In genomic region chr1:182518143-182518680, GRCm38 (mm10) we compare ENCODE assay signal across 12 mouse cellular contexts. TPM values are rescaled to one million over a fixed set of nuclear protein-coding genes. Genes with fewer than 3 reads are reported as not detected.
DNase-seq lines count a peak whose midpoint lies in the region; ATAC-seq and TF ChIP-seq lines count a peak whose summit lies in the region.
"Had no signal": no experiment of that assay in that cellular context is flagged by ENCODE, and none has a peak within 500 bp of the region (broad histone marks: within the 10 kb centered on the region; RNA-seq: fewer than 3 reads in every experiment).

No protein-coding gene starts in this region.

- H3K27me3 ChIP-seq in forebrain, embryonic 11.5 days (ENCODE audit: control insufficient read depth, insufficient read depth, low read length) = peaks cover 7% of the 10 kb centered on the region; the same call in 1 of the 2 replicates
- H3K27me3 ChIP-seq in forebrain, postnatal 0 days (ENCODE audit: insufficient read depth, low read length) = no peaks in the 10 kb centered on the region
- H3K27me3 ChIP-seq in kidney, embryonic 14.5 days (ENCODE audit: control insufficient read depth, insufficient read depth, low read length) = no peaks in the 10 kb centered on the region
- H3K27me3 ChIP-seq in neural tube, embryonic 15.5 days (replicated peaks) = peaks cover 9% of the 10 kb centered on the region

- ATAC-seq in forebrain, embryonic 11.5 days (replicated peaks; ENCODE audit: low FRiP score) = no peak
- no peak for ATAC-seq in forebrain, postnatal 0 days
- ATAC-seq in kidney, embryonic 14.5 days (ENCODE audit: low FRiP score, low TSS enrichment) = no peak
- no peak for ATAC-seq in neural tube, embryonic 15.5 days (ENCODE audit: low FRiP score)

- 48% methylated on average over 10 of the region's 10 CpGs for WGBS in forebrain, embryonic 11.5 days
- 57% methylated on average over 10 of the region's 10 CpGs for WGBS in forebrain, postnatal 0 days
- 58% methylated on average over 10 of the region's 10 CpGs for WGBS in kidney, embryonic 14.5 days
- 61% methylated on average over 10 of the region's 10 CpGs for WGBS in neural tube, embryonic 15.5 days

- peaks cover 2% of the 10 kb centered on the region; the same call in 1 of the 2 replicates for H3K4me1 ChIP-seq in forebrain, embryonic 11.5 days (replicated peaks; ENCODE audit: control insufficient read depth, insufficient read depth, low read length)
- H3K4me1 ChIP-seq in forebrain, postnatal 0 days (ENCODE audit: insufficient read depth) = 0 out of 2 replicates have a peak, but pooled peaks cover 11% of the 10 kb centered on the region
- peaks cover 26% of the 10 kb centered on the region for H3K4me1 ChIP-seq in kidney, embryonic 14.5 days (ENCODE audit: control insufficient read depth, insufficient read depth, low read length)
- H3K4me1 ChIP-seq in brown adipose tissue, adult 24 weeks (ENCODE audit: control insufficient read depth, insufficient read depth, insufficient read length, low read length) = peaks cover 40% of the 10 kb centered on the region
- peaks cover 33% of the 10 kb centered on the region for H3K4me1 ChIP-seq in neural tube, embryonic 15.5 days

- TF ChIP-seq CTCF in forebrain, postnatal 0 days (IDR thresholded peaks at IDR 0.05; ENCODE audit: low read depth) = no peak

- no peaks in the 10 kb centered on the region for H3K36me3 ChIP-seq in forebrain, embryonic 11.5 days (ENCODE audit: control insufficient read depth, insufficient read depth, low read length)
- no peaks in the 10 kb centered on the region for H3K36me3 ChIP-seq in forebrain, postnatal 0 days (ENCODE audit: insufficient read depth)
- peaks cover 3% of the 10 kb centered on the region; the same call in 1 of the 2 replicates for H3K36me3 ChIP-seq in kidney, embryonic 14.5 days (ENCODE audit: control insufficient read depth, insufficient read depth, low read length)
- H3K36me3 ChIP-seq in neural tube, embryonic 15.5 days = no peaks in the 10 kb centered on the region; the same call in 1 of the 2 replicates

- no peak overlapping the region for H3K27ac ChIP-seq in forebrain, embryonic 11.5 days (ENCODE audit: low read depth, low read length)
- no peak overlapping the region for H3K27ac ChIP-seq in forebrain, postnatal 0 days (ENCODE audit: low read depth, low read length)
- H3K27ac ChIP-seq in kidney, embryonic 14.5 days (ENCODE audit: low read depth, low read length) = no peak overlapping the region
- H3K27ac ChIP-seq in brown adipose tissue, adult 24 weeks (replicated peaks; ENCODE audit: low read depth, low read length) = peak overlapping the region; percentile 85
- H3K27ac ChIP-seq in neural tube, embryonic 15.5 days (replicated peaks) = no peak overlapping the region

- H3K9me3 ChIP-seq in forebrain, embryonic 11.5 days (ENCODE audit: control insufficient read depth, low read length) = no peaks in the 10 kb centered on the region
- no peaks in the 10 kb centered on the region for H3K9me3 ChIP-seq in forebrain, postnatal 0 days (ENCODE audit: low read length)
- no peaks in the 10 kb centered on the region for H3K9me3 ChIP-seq in kidney, embryonic 14.5 days (ENCODE audit: control insufficient read depth, low read length)
- no peaks in the 10 kb centered on the region for H3K9me3 ChIP-seq in neural tube, embryonic 15.5 days (replicated peaks)

- DNase-seq in forebrain, embryonic 11.5 days (ENCODE audit: low spot score) = peak; percentile 50
- no peak for DNase-seq in forebrain, postnatal 0 days
- DNase-seq in kidney, postnatal 4 days = no peak
- no peak for DNase-seq in spleen, postnatal 36 days (ENCODE audit: low spot score in 2 of 2)
- no peak for DNase-seq in adrenal gland, adult 2 months
- DNase-seq: cerebellum, adult 9-11 months had no signal

- no peak overlapping the region for H3K9ac ChIP-seq in forebrain, embryonic 11.5 days (ENCODE audit: low read length)
- no peak overlapping the region for H3K9ac ChIP-seq in forebrain, postnatal 0 days
- H3K9ac ChIP-seq in kidney, embryonic 14.5 days (ENCODE audit: low read depth, low read length) = no peak overlapping the region
- no peak overlapping the region for H3K9ac ChIP-seq in neural tube, embryonic 15.5 days (replicated peaks)

- no peak overlapping the region for H3K4me2 ChIP-seq in forebrain, embryonic 11.5 days (ENCODE audit: low read depth, low read length, severe bottlenecking)
- no peak overlapping the region for H3K4me2 ChIP-seq in forebrain, postnatal 0 days (ENCODE audit: low read depth)
- peak overlapping the region; percentile 82; the same call in 1 of the 2 replicates for H3K4me2 ChIP-seq in kidney, embryonic 14.5 days (replicated peaks; ENCODE audit: low read depth, low read length)
- H3K4me2 ChIP-seq in neural tube, embryonic 15.5 days = peak overlapping the region; percentile 82

- no peak overlapping the region for H3K4me3 ChIP-seq in forebrain, embryonic 11.5 days (ENCODE audit: low read depth, low read length)
- H3K4me3 ChIP-seq in forebrain, postnatal 0 days (ENCODE audit: low read depth, low read length) = no peak overlapping the region
- H3K4me3 ChIP-seq in kidney, embryonic 14.5 days (ENCODE audit: low read length) = no peak overlapping the region; the same call in 1 of the 2 replicates
- no peak overlapping the region for H3K4me3 ChIP-seq in brown adipose tissue, adult 24 weeks (ENCODE audit: insufficient read depth, low read depth, low read length)
- 0 out of 2 replicates have a peak overlapping the region, but pooled peaks have one; percentile 70 for H3K4me3 ChIP-seq in neural tube, embryonic 15.5 days (replicated peaks)

RNA-seq across cellular contexts. Expression of gene Capn2, which starts 0.8 kb away (rescaled TPM):
- polyA plus RNA-seq in forebrain, embryonic 11.5 days (2014; fragmentation: Nextera tagmentation; extraction: Ambion mirVana) = 90.8 and 91.6 TPM in 2 replicates
- 73.6 and 76.3 TPM in 2 replicates for total RNA-seq in forebrain, postnatal 0 days (2014; rRNA removed)
- polyA plus RNA-seq in forebrain, postnatal 0 days (2015; fragmentation: Nextera tagmentation; extraction: Ambion mirVana) = 52.2 and 67.5 TPM in 2 replicates
- 52.3 and 94.7 TPM in 2 replicates for polyA plus RNA-seq in kidney, embryonic 14.5 days (2014; fragmentation: Nextera tagmentation; extraction: Ambion mirVana)
- 108 and 113 TPM in 2 replicates for polyA plus RNA-seq in brown adipose tissue, adult 24 weeks (2012; ENCODE audit: insufficient read depth, insufficient read length, missing spikeins)
- polyA plus RNA-seq in neural tube, embryonic 15.5 days (2015; fragmentation: Nextera tagmentation; extraction: Ambion mirVana) = 95.3 and 98.9 TPM in 2 replicates
- 100 to 1,000 TPM in 1 of 2 experiments, 10 to 100 TPM in 1; 67.7 to 105 TPM for total RNA-seq in adrenal gland, adult 2 months (2021)
- polyA plus RNA-seq in adrenal gland, adult 2 months (2012; rRNA removed) = 25.9 and 34.3 TPM in 2 replicates

RNA-seq across cellular contexts. Expression of gene Capn8, which starts 46.6 kb away (rescaled TPM):
- polyA plus RNA-seq in forebrain, embryonic 11.5 days (2014; fragmentation: Nextera tagmentation; extraction: Ambion mirVana) = 0.08 TPM in 1 of 2 replicates, not detected in the other
- total RNA-seq in forebrain, postnatal 0 days (2014; rRNA removed) = not detected in 2 replicates
- 0.12 TPM in 1 of 2 replicates, not detected in the other for polyA plus RNA-seq in forebrain, postnatal 0 days (2015; fragmentation: Nextera tagmentation; extraction: Ambion mirVana)
- not detected in 2 replicates for polyA plus RNA-seq in kidney, embryonic 14.5 days (2014; fragmentation: Nextera tagmentation; extraction: Ambion mirVana)
- polyA plus RNA-seq in brown adipose tissue, adult 24 weeks (2012; ENCODE audit: insufficient read depth, insufficient read length, missing spikeins) = not detected in 2 replicates
- polyA plus RNA-seq in neural tube, embryonic 15.5 days (2015; fragmentation: Nextera tagmentation; extraction: Ambion mirVana) = 0.08 and 0.28 TPM in 2 replicates
- total RNA-seq in adrenal gland, adult 2 months (2021) = under 1 TPM; 0.17 to 0.38 TPM
- polyA plus RNA-seq in adrenal gland, adult 2 months (2012; rRNA removed) = not detected in 2 replicates
- total RNA-seq: adrenal gland, postnatal 10 days; layer of hippocampus, postnatal 36 days; monocyte, adult 5-6 weeks had no signal

Comparison
In these comparisons a context has a peak if more than half of its experiments do, and no peak if none do; other contexts are left out.
1. H3K4me2 ChIP-seq: peak in kidney, embryonic 14.5 days (single experiment) and neural tube, embryonic 15.5 days (single experiment); none in forebrain, embryonic 11.5 days (single experiment) and forebrain, postnatal 0 days (single experiment).